Comparison of ENCODE assay signal across 9 mouse cellular contexts in the genomic region with DNA sequence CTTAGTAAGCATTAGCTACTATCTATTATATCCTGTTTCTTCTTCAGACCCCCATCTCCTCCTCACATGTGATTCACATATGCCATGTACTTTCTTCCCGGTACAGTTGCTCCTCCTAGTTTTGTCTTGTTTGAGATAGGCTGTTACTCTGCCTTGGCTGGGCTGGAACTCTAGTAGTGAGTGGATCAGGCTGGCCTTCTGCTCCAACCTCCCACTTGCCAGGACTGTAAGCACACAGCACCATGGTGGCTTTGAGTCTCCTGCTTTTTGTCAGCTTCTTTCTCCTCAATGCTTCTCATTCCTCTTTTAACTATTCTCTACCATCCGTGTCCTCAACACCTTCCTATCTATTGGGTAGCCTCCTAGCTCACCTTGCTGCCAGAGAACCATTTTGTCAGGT. TPM values are rescaled to one million over a fixed set of nuclear protein-coding genes. Genes with fewer than 3 reads are reported as not detected.
DNase-seq lines count a peak whose midpoint lies in the region; ATAC-seq and TF ChIP-seq lines count a peak whose summit lies in the region.
"Had no signal": no experiment of that assay in that cellular context is flagged by ENCODE, and none has a peak within 500 bp of the region (broad histone marks: within the 10 kb centered on the region; RNA-seq: fewer than 3 reads in every experiment).

No protein-coding gene starts in this region.

- 64% methylated on average over 2 of the region's 2 CpGs for WGBS in kidney, postnatal 0 days
- 54% methylated on average over 2 of the region's 2 CpGs for WGBS in embryonic facial prominence, embryonic 14.5 days
- WGBS in hindbrain, embryonic 16.5 days: 63% methylated on average over 2 of the region's 2 CpGs
- 54% methylated on average over 2 of the region's 2 CpGs for WGBS in midbrain, embryonic 15.5 days

- no peak for ATAC-seq in kidney, postnatal 0 days (replicated peaks; ENCODE audit: low FRiP score, low read depth)
- ATAC-seq in embryonic facial prominence, embryonic 14.5 days (ENCODE audit: low read depth): no peak
- no peak for ATAC-seq in hindbrain, embryonic 16.5 days
- no peak for ATAC-seq in midbrain, embryonic 15.5 days (replicated peaks)
- ATAC-seq in monocyte, adult 5-6 weeks (replicated peaks; ENCODE audit: insufficient number of reproducible peaks, low FRiP score, low TSS enrichment, poor library complexity, severe bottlenecking): no peak
- ATAC-seq: Patski had no signal

- H3K4me3 ChIP-seq in kidney, postnatal 0 days (replicated peaks; ENCODE audit: low read depth, low read length): no peak overlapping the region
- H3K4me3 ChIP-seq in embryonic facial prominence, embryonic 14.5 days (ENCODE audit: low read depth, low read length): no peak overlapping the region
- no peak overlapping the region for H3K4me3 ChIP-seq in hindbrain, embryonic 16.5 days (ENCODE audit: low read length)
- peak overlapping the region; percentile 72; the same call in 1 of the 2 replicates for H3K4me3 ChIP-seq in midbrain, embryonic 15.5 days

- peak overlapping the region; percentile 86; the same call in 1 of the 2 replicates for H3K4me2 ChIP-seq in kidney, postnatal 0 days (ENCODE audit: low read length)
- H3K4me2 ChIP-seq in embryonic facial prominence, embryonic 14.5 days (ENCODE audit: low read depth, low read length): peak overlapping the region; percentile 77
- peak overlapping the region; percentile 74 for H3K4me2 ChIP-seq in hindbrain, embryonic 16.5 days (ENCODE audit: low read length)
- peak overlapping the region; percentile 66 for H3K4me2 ChIP-seq in midbrain, embryonic 15.5 days

- H3K9me3 ChIP-seq in kidney, postnatal 0 days (replicated peaks; ENCODE audit: low read length): no peaks in the 10 kb centered on the region
- H3K9me3 ChIP-seq in embryonic facial prominence, embryonic 14.5 days (ENCODE audit: control insufficient read depth, low read length): no peaks in the 10 kb centered on the region
- no peaks in the 10 kb centered on the region for H3K9me3 ChIP-seq in hindbrain, embryonic 16.5 days (ENCODE audit: control insufficient read depth, low read length)
- no peaks in the 10 kb centered on the region for H3K9me3 ChIP-seq in midbrain, embryonic 15.5 days

- H3K9ac ChIP-seq in kidney, postnatal 0 days (ENCODE audit: low read depth, low read length): no peak overlapping the region
- 0 out of 2 replicates have a peak overlapping the region, but pooled peaks have one; percentile 94 for H3K9ac ChIP-seq in embryonic facial prominence, embryonic 14.5 days (ENCODE audit: low read depth, low read length)
- no peak overlapping the region for H3K9ac ChIP-seq in hindbrain, embryonic 16.5 days (ENCODE audit: low read depth, low read length)
- peak overlapping the region; percentile 11; the same call in 1 of the 2 replicates for H3K9ac ChIP-seq in midbrain, embryonic 15.5 days

- no peak for DNase-seq in kidney, postnatal 0 days (ENCODE audit: low spot score)
- DNase-seq in kidney, adult 18-20 months: no peak
- no peak for DNase-seq in embryonic facial prominence, embryonic 14.5 days (ENCODE audit: low spot score)
- no peak for DNase-seq in gastrocnemius, postnatal 25 days
- DNase-seq in right cerebral cortex, postnatal 25 days: no peak

- no peak for TF ChIP-seq CTCF in kidney, postnatal 0 days (IDR thresholded peaks at IDR 0.05; ENCODE audit: low read depth)

- H3K4me1 ChIP-seq in kidney, postnatal 0 days (replicated peaks; ENCODE audit: insufficient read depth, low read length): peaks cover 25% of the 10 kb centered on the region
- H3K4me1 ChIP-seq in embryonic facial prominence, embryonic 14.5 days (ENCODE audit: control insufficient read depth, insufficient read depth, low read length): peaks cover 32% of the 10 kb centered on the region
- peaks cover 23% of the 10 kb centered on the region for H3K4me1 ChIP-seq in hindbrain, embryonic 16.5 days (ENCODE audit: control insufficient read depth, insufficient read depth, low read depth, low read length)
- peaks cover 31% of the 10 kb centered on the region for H3K4me1 ChIP-seq in midbrain, embryonic 15.5 days

- no peaks in the 10 kb centered on the region for H3K36me3 ChIP-seq in kidney, postnatal 0 days (ENCODE audit: insufficient read depth, low read length)
- no peaks in the 10 kb centered on the region for H3K36me3 ChIP-seq in embryonic facial prominence, embryonic 14.5 days (ENCODE audit: control insufficient read depth, insufficient read depth, low read length)
- H3K36me3 ChIP-seq in hindbrain, embryonic 16.5 days (ENCODE audit: control insufficient read depth, insufficient read depth, low read length): no peaks in the 10 kb centered on the region
- no peaks in the 10 kb centered on the region for H3K36me3 ChIP-seq in midbrain, embryonic 15.5 days (replicated peaks)

- H3K27me3 ChIP-seq in kidney, postnatal 0 days (ENCODE audit: insufficient read depth, low read length): no peaks in the 10 kb centered on the region
- no peaks in the 10 kb centered on the region for H3K27me3 ChIP-seq in embryonic facial prominence, embryonic 14.5 days (replicated peaks; ENCODE audit: control insufficient read depth, insufficient read depth, low read length)
- H3K27me3 ChIP-seq in hindbrain, embryonic 16.5 days (replicated peaks; ENCODE audit: control insufficient read depth, insufficient read depth, low read length): no peaks in the 10 kb centered on the region
- H3K27me3 ChIP-seq in midbrain, embryonic 15.5 days (replicated peaks): no peaks in the 10 kb centered on the region
- H3K27me3 ChIP-seq: Patski had no signal

- peak overlapping the region; percentile 100 for H3K27ac ChIP-seq in kidney, postnatal 0 days
- H3K27ac ChIP-seq in embryonic facial prominence, embryonic 14.5 days (replicated peaks; ENCODE audit: low read depth, low read length): peak overlapping the region; percentile 100
- H3K27ac ChIP-seq in hindbrain, embryonic 16.5 days (ENCODE audit: low read depth, low read length): peak overlapping the region; percentile 100
- peak overlapping the region; percentile 99 for H3K27ac ChIP-seq in midbrain, embryonic 15.5 days

RNA-seq across cellular contexts. Expression of gene Numa1, which starts 34.8 kb away (rescaled TPM):
- 41.7 and 45.9 TPM in 2 replicates for polyA plus RNA-seq in kidney, postnatal 0 days (2015; fragmentation: Nextera tagmentation; extraction: Ambion mirVana)
- polyA plus RNA-seq in embryonic facial prominence, embryonic 14.5 days (2014; fragmentation: Nextera tagmentation; extraction: Ambion mirVana): 88.9 and 97.8 TPM in 2 replicates
- polyA plus RNA-seq in hindbrain, embryonic 16.5 days (2015; fragmentation: Nextera tagmentation; extraction: Ambion mirVana): 32.7 and 38.9 TPM in 2 replicates
- polyA plus RNA-seq in midbrain, embryonic 15.5 days (2015; fragmentation: Nextera tagmentation; extraction: Ambion mirVana): 50.9 and 53.1 TPM in 2 replicates
- 118 to 218 TPM (median 126 TPM) in 3 replicates for total RNA-seq in monocyte, adult 5-6 weeks (2017)
- 10 to 100 TPM; 43.8 to 46.7 TPM for total RNA-seq in gastrocnemius, postnatal 25 days (2021)

RNA-seq across cellular contexts. Expression of gene Lrrc51, which starts 35.1 kb away (rescaled TPM):
- 9.6 and 11.4 TPM in 2 replicates for polyA plus RNA-seq in kidney, postnatal 0 days (2015; fragmentation: Nextera tagmentation; extraction: Ambion mirVana)
- polyA plus RNA-seq in embryonic facial prominence, embryonic 14.5 days (2014; fragmentation: Nextera tagmentation; extraction: Ambion mirVana): 9.3 and 14.2 TPM in 2 replicates
- 11.6 and 15.0 TPM in 2 replicates for polyA plus RNA-seq in hindbrain, embryonic 16.5 days (2015; fragmentation: Nextera tagmentation; extraction: Ambion mirVana)
- polyA plus RNA-seq in midbrain, embryonic 15.5 days (2015; fragmentation: Nextera tagmentation; extraction: Ambion mirVana): 9.1 and 11.4 TPM in 2 replicates
- 0.38 to 8.0 TPM (median 2.7 TPM) in 3 replicates for total RNA-seq in monocyte, adult 5-6 weeks (2017)
- total RNA-seq in gastrocnemius, postnatal 25 days (2021): 1 to 10 TPM; 3.0 to 4.2 TPM

RNA-seq across cellular contexts. Expression of gene Il18bp, which starts 49.7 kb away (rescaled TPM):
- polyA plus RNA-seq in kidney, postnatal 0 days (2015; fragmentation: Nextera tagmentation; extraction: Ambion mirVana): 2.0 and 2.1 TPM in 2 replicates
- 2.0 and 3.0 TPM in 2 replicates for polyA plus RNA-seq in embryonic facial prominence, embryonic 14.5 days (2014; fragmentation: Nextera tagmentation; extraction: Ambion mirVana)
- 4.1 and 4.7 TPM in 2 replicates for polyA plus RNA-seq in hindbrain, embryonic 16.5 days (2015; fragmentation: Nextera tagmentation; extraction: Ambion mirVana)
- 4.6 and 6.3 TPM in 2 replicates for polyA plus RNA-seq in midbrain, embryonic 15.5 days (2015; fragmentation: Nextera tagmentation; extraction: Ambion mirVana)
- 3.0 to 5.8 TPM (median 3.8 TPM) in 3 replicates for total RNA-seq in monocyte, adult 5-6 weeks (2017)
- 1 to 10 TPM; 1.9 to 2.7 TPM for total RNA-seq in gastrocnemius, postnatal 25 days (2021)

Comparison
In these comparisons a context has a peak if more than half of its experiments do, and no peak if none do; other contexts are left out.
1. H3K9ac ChIP-seq: peak in embryonic facial prominence, embryonic 14.5 days (single experiment) and midbrain, embryonic 15.5 days (single experiment); none in kidney, postnatal 0 days (single experiment) and hindbrain, embryonic 16.5 days (single experiment).
2. Peak in every context shown above with its lines, with median percentiles within 50 percentile points of each other: H3K27ac ChIP-seq and H3K4me2 ChIP-seq.